Mouse (Mus musculus) ES-Bruce4 (cell line): ENCODE data around the gene Dus1l.

ENCODE experiments used
- CTCF ChIP-seq: IDR thresholded peaks from one replicate; pipeline ENCODE4 v1.8.1; 2011; ENCODE audit warnings: low read depth, low read length
- EP300 ChIP-seq: IDR thresholded peaks from 2 replicates; pipeline ENCODE4 v1.6.1; 2011; ENCODE audit warnings: low read depth, low read length; ENCODE audit not compliant: insufficient read depth
- POLR2A ChIP-seq: IDR thresholded peaks from one replicate; pipeline ENCODE4 v1.8.1; 2011; ENCODE audit warnings: low read length; ENCODE audit not compliant: insufficient read depth

DNA sequence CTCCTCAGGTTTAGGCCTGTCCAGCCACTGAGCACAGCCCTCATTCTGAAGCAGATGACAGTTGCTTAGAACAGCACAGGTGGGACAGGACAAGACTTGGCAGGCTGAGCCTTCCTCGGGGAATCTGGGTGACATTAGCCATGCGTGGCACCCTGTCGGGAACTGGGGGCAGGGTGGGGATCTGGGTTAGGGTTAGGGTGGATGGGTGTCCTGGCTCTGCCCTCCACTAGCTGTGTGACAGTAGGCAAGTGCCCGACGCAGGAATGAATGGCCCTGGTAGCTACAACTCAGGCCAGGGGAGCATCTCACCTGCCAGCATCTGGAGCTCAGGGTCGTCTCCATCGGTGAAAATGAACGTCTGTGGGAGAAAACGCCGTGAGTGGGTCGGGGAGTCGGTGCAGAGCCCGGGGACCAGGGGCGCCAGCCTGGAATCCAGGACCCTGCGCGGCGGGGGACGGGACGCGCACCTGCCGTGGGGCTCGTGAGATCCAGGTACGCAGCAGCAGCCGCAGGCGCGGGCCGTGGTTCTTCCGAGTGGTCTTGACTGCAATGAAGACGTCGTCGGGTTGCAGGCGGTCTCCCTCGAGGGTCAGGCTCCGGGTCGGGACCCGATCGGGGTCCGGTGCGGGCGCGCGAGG, 12.7 kb downstream of the Dus1l start:
- no peak for TF ChIP-seq CTCF
- TF ChIP-seq EP300: no peak
- TF ChIP-seq POLR2A: no peak
